Mouse (Mus musculus): ENCODE measurements around the gene Sdk1.

- TF ChIP-seq CTCF (IDR thresholded peaks at IDR 0.05; ENCODE audit: low read depth, low read length) = no peak
- no peak for TF ChIP-seq POLR2A (IDR thresholded peaks at IDR 0.05; ENCODE audit: insufficient read depth, low read length)
- TF ChIP-seq EP300 (IDR thresholded peaks at IDR 0.05; ENCODE audit: insufficient read depth, low read depth, low read length) = no peak
These were observed 450.2 kb downstream of the Sdk1 start for GRCm38 (mm10) chr5:141691482-141691975.
